Comparison of ENCODE assay signal across 19 mouse cellular contexts in genomic region chr1:39116319-39116718, GRCm38 (mm10).
"Had no signal": no experiment of that assay in that cellular context is flagged by ENCODE, and none has a peak within 500 bp of the region (broad histone marks: within the 10 kb centered on the region; RNA-seq: fewer than 3 reads in every experiment).

No protein-coding gene starts in this region.

- H3K4me1 ChIP-seq: lung, embryonic 15.5 days; midbrain, embryonic 10.5 days; midbrain, embryonic 12.5 days; neural tube, embryonic 13.5 days; neural tube, embryonic 15.5 days; stomach, embryonic 15.5 days had no signal

- ATAC-seq: midbrain, embryonic 16.5 days had no signal

- H3K27ac ChIP-seq: liver, embryonic 14.5 days; lung, embryonic 15.5 days; midbrain, embryonic 10.5 days; midbrain, embryonic 12.5 days; neural tube, embryonic 13.5 days; neural tube, embryonic 15.5 days; stomach, embryonic 15.5 days; stomach, postnatal 0 days had no signal

- H3K36me3 ChIP-seq: lung, embryonic 15.5 days; midbrain, embryonic 10.5 days; midbrain, embryonic 12.5 days; neural tube, embryonic 13.5 days; neural tube, embryonic 15.5 days; stomach, embryonic 15.5 days had no signal

- DNase-seq: lung, adult 2 months; lung, postnatal 10 days; lung, postnatal 4 days; midbrain, embryonic 14.5 days; retina, postnatal 1 day; right cerebral cortex, postnatal 14 days; thymus, adult 2 months; thymus, postnatal 25 days; thymus, postnatal 4 days had no signal

- H3K4me3 ChIP-seq: lung, embryonic 15.5 days; midbrain, embryonic 10.5 days; midbrain, embryonic 12.5 days; myocyte; neural tube, embryonic 13.5 days; neural tube, embryonic 15.5 days; stomach, embryonic 15.5 days had no signal

- H3K27me3 ChIP-seq: lung, embryonic 15.5 days; midbrain, embryonic 12.5 days; neural tube, embryonic 13.5 days; neural tube, embryonic 15.5 days; stomach, embryonic 15.5 days had no signal

- H3K4me2 ChIP-seq: lung, embryonic 15.5 days; midbrain, embryonic 12.5 days; neural tube, embryonic 13.5 days; neural tube, embryonic 15.5 days; stomach, embryonic 15.5 days had no signal

- H3K9me3 ChIP-seq: lung, embryonic 15.5 days; midbrain, embryonic 10.5 days; midbrain, embryonic 12.5 days; neural tube, embryonic 13.5 days; neural tube, embryonic 15.5 days; stomach, embryonic 15.5 days had no signal

- H3K9ac ChIP-seq: liver, embryonic 14.5 days; lung, embryonic 15.5 days; midbrain, embryonic 12.5 days; neural tube, embryonic 13.5 days; neural tube, embryonic 15.5 days; stomach, embryonic 15.5 days had no signal
